8 mouse cellular contexts compared by ENCODE assay signal in genomic region chr14:16366986-16367385, GRCm38 (mm10). TPM values are rescaled to one million over a fixed set of nuclear protein-coding genes. Genes with fewer than 3 reads are reported as not detected.
DNase-seq lines count a peak whose midpoint lies in the region; ATAC-seq lines count a peak whose summit lies in the region.

No protein-coding gene starts in this region.

- ATAC-seq in heart, embryonic 11.5 days (replicated peaks; ENCODE audit: insufficient number of reproducible peaks, low FRiP score, low TSS enrichment), result no peak
- peak; percentile 27 for ATAC-seq in granulocyte monocyte progenitor cell, adult 5-6 weeks (replicated peaks; ENCODE audit: poor library complexity, severe bottlenecking)
- no peak for ATAC-seq in liver, embryonic 16.5 days (ENCODE audit: low read depth)

- peaks cover 9% of the 10 kb centered on the region for H3K4me1 ChIP-seq in heart, embryonic 11.5 days (ENCODE audit: control insufficient read depth, insufficient read depth, low read length)
- H3K4me1 ChIP-seq in liver, embryonic 16.5 days (ENCODE audit: control insufficient read depth, low read depth, low read length), result peaks cover 17% of the 10 kb centered on the region

- WGBS in heart, embryonic 11.5 days (ENCODE audit: insufficient replicate concordance), result 56% methylated on average over 2 of the region's 2 CpGs
- WGBS in liver, embryonic 16.5 days (ENCODE audit: insufficient replicate concordance), result 35% methylated on average over 2 of the region's 2 CpGs

- H3K9me3 ChIP-seq in heart, embryonic 11.5 days (replicated peaks; ENCODE audit: control insufficient read depth, low read length), result no peaks in the 10 kb centered on the region
- H3K9me3 ChIP-seq in liver, embryonic 16.5 days (replicated peaks; ENCODE audit: control insufficient read depth, low read length), result no peaks in the 10 kb centered on the region

- H3K27me3 ChIP-seq in heart, embryonic 11.5 days (ENCODE audit: control insufficient read depth, insufficient read depth, low read length), result no peaks in the 10 kb centered on the region
- H3K27me3 ChIP-seq in liver, embryonic 16.5 days (ENCODE audit: control insufficient read depth, insufficient read depth, low read depth, low read length), result no peaks in the 10 kb centered on the region

- H3K4me2 ChIP-seq in heart, embryonic 11.5 days, result peak overlapping the region; percentile 64
- H3K4me2 ChIP-seq in liver, embryonic 16.5 days (ENCODE audit: low read depth, low read length), result peak overlapping the region; percentile 70

- H3K9ac ChIP-seq in heart, embryonic 11.5 days (ENCODE audit: low read depth, low read length), result no peak overlapping the region
- peak overlapping the region; percentile 99 for H3K9ac ChIP-seq in liver, embryonic 16.5 days (ENCODE audit: low read depth, low read length)

- no peak overlapping the region for H3K27ac ChIP-seq in heart, embryonic 11.5 days (ENCODE audit: low read depth, low read length)
- peak overlapping the region; percentile 97 for H3K27ac ChIP-seq in liver, embryonic 16.5 days (ENCODE audit: low read length)

- no peaks in the 10 kb centered on the region for H3K36me3 ChIP-seq in heart, embryonic 11.5 days (ENCODE audit: control insufficient read depth, insufficient read depth, low read length)
- no peaks in the 10 kb centered on the region for H3K36me3 ChIP-seq in liver, embryonic 16.5 days (ENCODE audit: control insufficient read depth, insufficient read depth)

- no peak for DNase-seq in heart, adult 18-20 months
- DNase-seq in CD4-positive helper T cell, adult 2 months (ENCODE audit: low read depth, low spot score), result peak; percentile 22
- no peak for DNase-seq in spleen, postnatal 10 days (ENCODE audit: low spot score in 2 of 2)
- no peak for DNase-seq in cerebellum, adult 11 months
- DNase-seq in thymus, postnatal 0 days (ENCODE audit: low spot score), result no peak

- H3K4me3 ChIP-seq in heart, embryonic 11.5 days (ENCODE audit: low read depth, low read length), result peak overlapping the region; percentile 95
- H3K4me3 ChIP-seq in liver, embryonic 16.5 days (ENCODE audit: low read depth, low read length), result peak overlapping the region; percentile 96

RNA-seq across cellular contexts. Expression of gene Top2b, which starts 2.0 kb away (rescaled TPM):
- 52.8 and 66.8 TPM in 2 replicates for polyA plus RNA-seq in heart, embryonic 11.5 days (2014; fragmentation: Nextera tagmentation; extraction: Ambion mirVana)
- total RNA-seq in heart, adult 18-20 months (2021), result 10 to 100 TPM; 40.1 to 54.6 TPM
- 84.8 and 111 TPM in 2 replicates for total RNA-seq in granulocyte monocyte progenitor cell, adult 5-6 weeks (2014; fragmentation: Nextera tagmentation)
- 125 and 160 TPM in 2 replicates for total RNA-seq in granulocyte monocyte progenitor cell, adult 5-6 weeks (2017)
- polyA plus RNA-seq in liver, embryonic 16.5 days (2015; fragmentation: Nextera tagmentation; extraction: Ambion mirVana), result 12.5 and 13.6 TPM in 2 replicates
- polyA plus RNA-seq in thymus, postnatal 0 days (2015; fragmentation: Nextera tagmentation; extraction: Ambion mirVana), result 69.1 and 93.3 TPM in 2 replicates
